21 mouse cellular contexts compared by ENCODE assay signal in genomic region chr7:121966169-121966568, GRCm38 (mm10). TPM values are rescaled to one million over a fixed set of nuclear protein-coding genes. Genes with fewer than 3 reads are reported as not detected.
DNase-seq lines count a peak whose midpoint lies in the region; ATAC-seq and TF ChIP-seq lines count a peak whose summit lies in the region.
"Had no signal": no experiment of that assay in that cellular context is flagged by ENCODE, and none has a peak within 500 bp of the region (broad histone marks: within the 10 kb centered on the region; RNA-seq: fewer than 3 reads in every experiment).

No protein-coding gene starts in this region.

- peak; percentile 36 for DNase-seq in adrenal gland, postnatal 14 days
- no peak for DNase-seq in adrenal gland, adult 8-10 months
- DNase-seq in 416B (ENCODE audit: low read depth) (peak; percentile 25), MEL (ENCODE audit: low read depth, low spot score) (peak; percentile 25)
- DNase-seq in spleen, adult 12 weeks (ENCODE audit: low spot score), result no peak
- DNase-seq in stomach, postnatal 0 days (ENCODE audit: low spot score), result no peak
- DNase-seq: cerebellum, adult 18-20 months; cerebellum, adult 9-10 months; cerebellum, postnatal 14 days; gastrocnemius, postnatal 10 days; gastrocnemius, postnatal 36 days; heart, adult 11 months had no signal

- TF ChIP-seq CTCF in MEL (IDR thresholded peaks at IDR 0.05 in 2 of 3, conservative IDR thresholded peaks at IDR 0.05 in 1 of 3; ENCODE audit: control insufficient read depth in 1 of 3, insufficient read depth in 1 of 3, low read depth in 2 of 3, low read length in 3 of 3, poor library complexity in 1 of 3, severe bottlenecking in 1 of 3), result no peak
- no peak for TF ChIP-seq CTCF in stomach, postnatal 0 days (IDR thresholded peaks at IDR 0.05; ENCODE audit: low read depth)

- H3K4me1 ChIP-seq in MEL (ENCODE audit: control insufficient read depth in 1 of 2, insufficient read depth in 2 of 2, low read length in 2 of 2), result peaks cover 15 to 29% of the 10 kb centered on the region in 2 experiments
- no peaks in the 10 kb centered on the region for H3K4me1 ChIP-seq in stomach, postnatal 0 days (replicated peaks; ENCODE audit: control insufficient read depth, insufficient read depth)
- H3K4me1 ChIP-seq: forebrain, embryonic 10.5 days; forebrain, embryonic 13.5 days; hindbrain, embryonic 12.5 days; hindbrain, embryonic 15.5 days; intestine, embryonic 15.5 days had no signal

- no peak for TF ChIP-seq POLR2A in MEL (IDR thresholded peaks at IDR 0.05; ENCODE audit: control insufficient read depth in 1 of 2, insufficient read depth in 1 of 2, low read depth in 1 of 2, low read length in 2 of 2, poor library complexity in 1 of 2)

- no peak overlapping the region for H3K9ac ChIP-seq in MEL (ENCODE audit: control insufficient read depth, low read depth, low read length, poor library complexity, severe bottlenecking)
- H3K9ac ChIP-seq in stomach, postnatal 0 days (ENCODE audit: low read length), result no peak overlapping the region
- H3K9ac ChIP-seq: forebrain, embryonic 13.5 days; hindbrain, embryonic 12.5 days; hindbrain, embryonic 15.5 days; intestine, embryonic 15.5 days had no signal

- WGBS in stomach, postnatal 0 days, result 88% methylated on average over 7 of the region's 7 CpGs

- no peak overlapping the region for H3K4me2 ChIP-seq in stomach, postnatal 0 days (replicated peaks; ENCODE audit: low read depth)
- H3K4me2 ChIP-seq: forebrain, embryonic 13.5 days; heart, embryonic 11.5 days; hindbrain, embryonic 12.5 days; hindbrain, embryonic 15.5 days; intestine, embryonic 15.5 days had no signal

- ATAC-seq in megakaryocyte progenitor cell, adult 5-6 weeks (replicated peaks; ENCODE audit: poor library complexity), result peak; percentile 67
- ATAC-seq in stomach, postnatal 0 days (ENCODE audit: low FRiP score, low TSS enrichment), result no peak
- ATAC-seq: forebrain, embryonic 13.5 days; forebrain, embryonic 16.5 days; intestine, embryonic 15.5 days; Patski had no signal

- no peak overlapping the region for H3K27ac ChIP-seq in MEL (ENCODE audit: control insufficient read depth, low read depth, low read length)
- no peak overlapping the region for H3K27ac ChIP-seq in stomach, postnatal 0 days (replicated peaks)
- H3K27ac ChIP-seq: forebrain, embryonic 10.5 days; forebrain, embryonic 13.5 days; hindbrain, embryonic 12.5 days; hindbrain, embryonic 15.5 days; intestine, embryonic 15.5 days had no signal

- no peaks in the 10 kb centered on the region for H3K79me2 ChIP-seq in MEL (ENCODE audit: control insufficient read depth, insufficient read depth, low read length, poor library complexity)

- H3K9me3 ChIP-seq in MEL (replicated peaks; ENCODE audit: insufficient read depth, low read length), result no peaks in the 10 kb centered on the region
- no peaks in the 10 kb centered on the region for H3K9me3 ChIP-seq in stomach, postnatal 0 days (ENCODE audit: control insufficient read depth, low read length)
- H3K9me3 ChIP-seq: forebrain, embryonic 10.5 days; forebrain, embryonic 13.5 days; hindbrain, embryonic 12.5 days; hindbrain, embryonic 15.5 days; intestine, embryonic 15.5 days had no signal

- no peak overlapping the region for H3K4me3 ChIP-seq in MEL (ENCODE audit: control insufficient read depth in 1 of 2, insufficient read depth in 1 of 2, low read depth in 2 of 2, low read length in 2 of 2)
- no peak overlapping the region for H3K4me3 ChIP-seq in stomach, postnatal 0 days (ENCODE audit: low read depth, low read length)
- H3K4me3 ChIP-seq: forebrain, embryonic 10.5 days; forebrain, embryonic 13.5 days; hindbrain, embryonic 12.5 days; hindbrain, embryonic 15.5 days; intestine, embryonic 15.5 days had no signal

- no peaks in the 10 kb centered on the region for H3K27me3 ChIP-seq in MEL (ENCODE audit: control insufficient read depth in 1 of 2, insufficient read depth in 2 of 2, low read length in 2 of 2)
- no peaks in the 10 kb centered on the region for H3K27me3 ChIP-seq in stomach, postnatal 0 days (ENCODE audit: control insufficient read depth, insufficient read depth, low read length)
- H3K27me3 ChIP-seq: forebrain, embryonic 13.5 days; hindbrain, embryonic 12.5 days; hindbrain, embryonic 15.5 days; intestine, embryonic 15.5 days; Patski had no signal

- no peak for TF ChIP-seq EP300 in MEL (IDR thresholded peaks at IDR 0.05; ENCODE audit: low read depth in 1 of 2, low read length in 2 of 2)
- TF ChIP-seq EP300 in stomach, postnatal 0 days (optimal IDR thresholded peaks at IDR 0.05), result no peak

- TF ChIP-seq RAD21 in MEL (IDR thresholded peaks at IDR 0.05; ENCODE audit: low read depth, low read length), result no peak

- peaks cover 3 to 21% of the 10 kb centered on the region in 2 experiments for H3K36me3 ChIP-seq in MEL (ENCODE audit: control insufficient read depth in 1 of 2, insufficient read depth in 2 of 2, low read length in 2 of 2)
- peaks cover 9% of the 10 kb centered on the region; the same call in 1 of the 2 replicates for H3K36me3 ChIP-seq in stomach, postnatal 0 days (ENCODE audit: control insufficient read depth, insufficient read depth, low read length)

TF ChIP-seq in MEL, 35 proteins besides CTCF, POLR2A, EP300 and RAD21:
- TF ChIP-seq SMC3 (IDR thresholded peaks at IDR 0.05; ENCODE audit: low read depth, low read length) (no peak), GATA1 (IDR thresholded peaks at IDR 0.05; ENCODE audit: low read depth, low read length) (no peak), MAZ (IDR thresholded peaks at IDR 0.05; ENCODE audit: low read depth, low read length) (no peak), TCF12 (IDR thresholded peaks at IDR 0.05; ENCODE audit: low read depth, low read length) (no peak)
TF ChIP-seq in MEL: peak in this region for 0.

RNA-seq across cellular contexts. Expression of gene Cog7, which starts 15.3 kb away (rescaled TPM):
- 22.8 and 24.7 TPM in 2 replicates for total RNA-seq in adrenal gland, postnatal 14 days (2021)
- total RNA-seq in adrenal gland, adult 8-10 months (2022), result 10 to 100 TPM; 31.8 to 48.8 (median 40.1) TPM
- total RNA-seq in MEL (2012; rRNA removed), result 17.1 and 17.7 TPM in 2 replicates
- polyA plus RNA-seq in MEL (2012; ENCODE audit: insufficient read depth in 1 of 2, insufficient read length in 2 of 2, low read depth in 1 of 2, low replicate concordance in 2 of 2, missing spikeins in 1 of 2), result 10 to 100 TPM in 1 of 2 experiments, not detected in 1; 21.2 TPM
- 15.1 and 17.9 TPM in 2 replicates for total RNA-seq in megakaryocyte progenitor cell, adult 5-6 weeks (2015)
- total RNA-seq in megakaryocyte progenitor cell, adult 5-6 weeks (2017), result 16.7 and 19.2 TPM in 2 replicates
- 14.1 and 14.5 TPM in 2 replicates for polyA plus RNA-seq in stomach, postnatal 0 days (2015; fragmentation: Nextera tagmentation; extraction: Ambion mirVana)

RNA-seq across cellular contexts. Expression of gene Gga2, which starts 54.9 kb away (rescaled TPM):
- total RNA-seq in adrenal gland, postnatal 14 days (2021), result 20.3 and 28.1 TPM in 2 replicates
- total RNA-seq in adrenal gland, adult 8-10 months (2022), result 10 to 100 TPM; 18.0 to 29.3 (median 22.4) TPM
- 30.1 and 35.2 TPM in 2 replicates for total RNA-seq in MEL (2012; rRNA removed)
- 10 to 100 TPM; 29.5 to 95.3 TPM for polyA plus RNA-seq in MEL (2012; ENCODE audit: insufficient read depth in 1 of 2, insufficient read length in 2 of 2, low read depth in 1 of 2, low replicate concordance in 2 of 2, missing spikeins in 1 of 2)
- 17.1 and 20.0 TPM in 2 replicates for total RNA-seq in megakaryocyte progenitor cell, adult 5-6 weeks (2015)
- 19.7 and 21.4 TPM in 2 replicates for total RNA-seq in megakaryocyte progenitor cell, adult 5-6 weeks (2017)
- 31.5 and 33.5 TPM in 2 replicates for polyA plus RNA-seq in stomach, postnatal 0 days (2015; fragmentation: Nextera tagmentation; extraction: Ambion mirVana)

Comparison
In these comparisons a context has a peak if more than half of its experiments do, and no peak if none do; other contexts are left out.
1. DNase-seq: peak in adrenal gland, postnatal 14 days (single experiment), 416B (single experiment) and MEL (single experiment); none in adrenal gland, adult 8-10 months (single experiment), spleen, adult 12 weeks (single experiment) and stomach, postnatal 0 days (single experiment).